Mouse (Mus musculus): ENCODE measurements around the gene Fam24b. TPM values are rescaled to one million over a fixed set of nuclear protein-coding genes. Genes with fewer than 3 reads are reported as not detected.
A peak's percentile ranks its signal among the peaks of the same experiment; 100 is the strongest.

The Fam24b gene
- not detected for polyA plus RNA-seq (2012; fragmentation: generic; extraction: Trizol)

DNA sequence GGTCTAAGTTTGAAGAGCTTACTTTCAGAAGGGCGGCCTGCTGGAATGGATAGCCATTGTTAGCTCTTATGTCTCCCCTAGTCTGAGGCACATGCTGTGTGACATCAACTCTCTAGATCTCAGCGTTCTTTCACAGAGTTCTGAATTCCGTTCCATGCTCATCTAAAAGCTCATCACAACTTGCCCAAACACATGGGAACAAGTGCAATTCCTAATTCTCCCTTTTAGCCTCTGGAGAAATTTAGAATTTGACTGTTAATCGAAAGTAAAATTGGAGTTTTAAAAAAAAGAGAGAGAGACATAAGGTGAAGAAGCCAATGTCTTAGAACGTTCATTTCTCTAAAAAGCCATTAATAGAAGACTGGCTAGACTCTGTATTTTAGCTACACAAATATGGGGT is at the start of gene Fam24b:
Gene Fam24b, minus strand, starts transcription at position 101 of the 400 bp plus-strand sequence.
- no peak for TF ChIP-seq POLR2A (IDR thresholded peaks at IDR 0.05; ENCODE audit: insufficient read length, low read depth)
- TF ChIP-seq POLR2AphosphoS2 (IDR thresholded peaks at IDR 0.05; ENCODE audit: insufficient read length, low read depth) = no peak
- TF ChIP-seq MAX (IDR thresholded peaks at IDR 0.05; ENCODE audit: low read depth) = no peak
- no peak for TF ChIP-seq MYOD1 (IDR thresholded peaks at IDR 0.05; ENCODE audit: control insufficient read depth in 1 of 3, insufficient read length in 2 of 3, low read depth in 2 of 3)
- no peaks in the 10 kb centered on the region for H3K36me3 ChIP-seq (ENCODE audit: control insufficient read depth, insufficient read depth)
- H3ac ChIP-seq (ENCODE audit: control insufficient read depth, insufficient read length) = no peak within 1 kb of the TSS
- no peak within 1 kb of the TSS for H3K4me2 ChIP-seq (ENCODE audit: low read depth)
- H3K27me3 ChIP-seq (ENCODE audit: control insufficient read depth, insufficient read depth, insufficient read length) = no peaks in the 10 kb centered on the region
- H3K79me2 ChIP-seq (ENCODE audit: control insufficient read depth, insufficient read depth) = no peaks in the 10 kb centered on the region
- no peak within 1 kb of the TSS for H3K4me3 ChIP-seq

- H3ac ChIP-seq (ENCODE audit: control insufficient read depth, insufficient read length) = peak overlapping the region; percentile 85
- H3K4me3 ChIP-seq = peak overlapping the region; percentile 37
- H3K27me3 ChIP-seq (ENCODE audit: control insufficient read depth, insufficient read depth, insufficient read length) = no peaks in the 10 kb centered on the region
- no peaks in the 10 kb centered on the region for H3K36me3 ChIP-seq (ENCODE audit: control insufficient read depth, insufficient read depth)
- no peak for TF ChIP-seq MAX (IDR thresholded peaks at IDR 0.05; ENCODE audit: low read depth)
- no peak for TF ChIP-seq MYOD1 (IDR thresholded peaks at IDR 0.05; ENCODE audit: control insufficient read depth in 1 of 3, insufficient read length in 2 of 3, low read depth in 2 of 3)
- TF ChIP-seq TCF3 (IDR thresholded peaks at IDR 0.05; ENCODE audit: insufficient read length, low read depth) = no peak
- TF ChIP-seq TCF12 (IDR thresholded peaks at IDR 0.05; ENCODE audit: insufficient read depth, poor library complexity, severe bottlenecking) = no peak
- no peak for TF ChIP-seq SRF (IDR thresholded peaks at IDR 0.05; ENCODE audit: control insufficient read depth, insufficient read length, low read depth)
- TF ChIP-seq E2F4 (IDR thresholded peaks at IDR 0.05; ENCODE audit: insufficient read depth) = no peak
- TF ChIP-seq CEBPB (IDR thresholded peaks at IDR 0.05; ENCODE audit: insufficient read depth, poor library complexity, severe bottlenecking) = no peak
- no peak for TF ChIP-seq POLR2AphosphoS2 (IDR thresholded peaks at IDR 0.05; ENCODE audit: insufficient read length, low read depth)
- no peak for TF ChIP-seq MYOG (IDR thresholded peaks at IDR 0.05; ENCODE audit: control insufficient read depth in 1 of 3, insufficient read depth in 1 of 3, insufficient read length in 2 of 3, low read depth in 2 of 3)
- TF ChIP-seq POLR2A (IDR thresholded peaks at IDR 0.05; ENCODE audit: insufficient read length, low read depth) = no peak
- no peak for TF ChIP-seq USF1 (IDR thresholded peaks at IDR 0.05; ENCODE audit: low read depth)
- no peak for TF ChIP-seq REST (IDR thresholded peaks at IDR 0.05; ENCODE audit: insufficient read depth, insufficient read length)
- H3K79me2 ChIP-seq (ENCODE audit: control insufficient read depth, insufficient read depth) = peaks cover 6% of the 10 kb centered on the region
- H3K4me2 ChIP-seq (ENCODE audit: low read depth) = peak overlapping the region; percentile 89
Measured at GRCm38 (mm10) chr7:131371880-131372651, 42.8 kb upstream of the Fam24b start.

GRCm38 (mm10) chr7:131371470-131371860 is 42.1 kb upstream of the Fam24b start:
- Histone ChIP-seq H3ac (ENCODE audit: control insufficient read depth, insufficient read length) (peak overlapping the region; percentile 85), H3K4me3 (peak overlapping the region; percentile 37)
- TF ChIP-seq CEBPB (IDR thresholded peaks at IDR 0.05; ENCODE audit: insufficient read depth, poor library complexity, severe bottlenecking) (no peak), MAX (IDR thresholded peaks at IDR 0.05; ENCODE audit: low read depth) (no peak), E2F4 (IDR thresholded peaks at IDR 0.05; ENCODE audit: insufficient read depth) (no peak), MYOG (IDR thresholded peaks at IDR 0.05; ENCODE audit: control insufficient read depth in 1 of 3, insufficient read depth in 1 of 3, insufficient read length in 2 of 3, low read depth in 2 of 3) (no peak), TCF3 (IDR thresholded peaks at IDR 0.05; ENCODE audit: insufficient read length, low read depth) (no peak), USF1 (IDR thresholded peaks at IDR 0.05; ENCODE audit: low read depth) (no peak), MYOD1 (IDR thresholded peaks at IDR 0.05; ENCODE audit: control insufficient read depth in 1 of 3, insufficient read length in 2 of 3, low read depth in 2 of 3) (no peak), POLR2AphosphoS2 (IDR thresholded peaks at IDR 0.05; ENCODE audit: insufficient read length, low read depth) (no peak), POLR2A (IDR thresholded peaks at IDR 0.05; ENCODE audit: insufficient read length, low read depth) (no peak), TCF12 (IDR thresholded peaks at IDR 0.05; ENCODE audit: insufficient read depth, poor library complexity, severe bottlenecking) (no peak), REST (IDR thresholded peaks at IDR 0.05; ENCODE audit: insufficient read depth, insufficient read length) (no peak)

DNA sequence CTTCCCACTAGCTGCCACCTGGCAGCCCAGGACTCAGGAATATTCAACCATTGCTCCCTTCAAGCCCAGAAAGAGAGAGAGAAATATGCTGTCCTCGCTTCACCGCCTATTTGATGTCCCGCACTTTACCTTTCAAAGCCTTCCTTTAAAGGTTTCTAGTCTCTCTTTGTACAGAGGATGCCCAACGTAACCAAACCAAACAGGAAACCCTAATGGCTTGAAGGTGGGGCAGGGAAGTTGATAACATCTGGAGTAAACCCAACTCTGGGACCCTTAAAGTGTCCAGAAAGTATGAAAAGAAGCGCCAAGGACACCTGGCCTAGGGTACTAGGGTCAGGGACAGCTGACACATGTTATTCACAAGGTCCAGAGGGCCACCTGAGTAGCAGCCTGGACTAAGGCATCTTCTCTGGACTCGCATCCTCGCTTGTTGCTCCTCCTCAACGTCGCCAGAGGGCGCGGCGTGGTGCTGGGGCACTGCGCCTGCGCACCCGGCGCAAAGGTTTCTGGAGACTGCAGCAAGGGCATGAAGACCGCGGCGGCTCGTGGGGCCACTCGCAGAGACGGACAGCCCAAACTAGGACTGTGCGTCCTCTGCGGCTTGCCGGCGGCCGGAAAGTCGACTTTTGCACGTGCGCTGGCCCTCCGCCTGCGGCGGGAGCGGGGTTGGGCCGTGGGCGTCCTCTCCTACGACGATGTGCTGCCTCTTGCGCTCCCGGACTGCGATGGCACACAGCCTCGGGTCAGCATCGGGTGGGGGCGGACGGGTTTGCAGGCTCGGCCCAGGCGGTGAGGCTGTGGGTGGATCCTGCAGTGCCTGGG is 41.5 kb upstream of the Fam24b start, which contains the start of gene Pstk:
Gene Pstk, plus strand, starts transcription at position 494 of the 822 bp plus-strand sequence.
- no peak for TF ChIP-seq REST (IDR thresholded peaks at IDR 0.05; ENCODE audit: insufficient read depth, insufficient read length)
- no peak for TF ChIP-seq SRF (IDR thresholded peaks at IDR 0.05; ENCODE audit: control insufficient read depth, insufficient read length, low read depth)
- no peak for TF ChIP-seq E2F4 (IDR thresholded peaks at IDR 0.05; ENCODE audit: insufficient read depth)
- peak; percentile 96 for TF ChIP-seq POLR2AphosphoS2 (IDR thresholded peaks at IDR 0.05; ENCODE audit: insufficient read length, low read depth)
- TF ChIP-seq MYOG (IDR thresholded peaks at IDR 0.05; ENCODE audit: control insufficient read depth in 1 of 3, insufficient read depth in 1 of 3, insufficient read length in 2 of 3, low read depth in 2 of 3) = peak in 2 of 3 experiments; percentile 18 to 41
- no peak for TF ChIP-seq MAX (IDR thresholded peaks at IDR 0.05; ENCODE audit: low read depth)
- no peak for TF ChIP-seq CEBPB (IDR thresholded peaks at IDR 0.05; ENCODE audit: insufficient read depth, poor library complexity, severe bottlenecking)
- no peak for TF ChIP-seq TCF3 (IDR thresholded peaks at IDR 0.05; ENCODE audit: insufficient read length, low read depth)
- TF ChIP-seq TCF12 (IDR thresholded peaks at IDR 0.05; ENCODE audit: insufficient read depth, poor library complexity, severe bottlenecking) = no peak
- peak in 2 of 3 experiments; percentile 1 to 19 for TF ChIP-seq MYOD1 (IDR thresholded peaks at IDR 0.05; ENCODE audit: control insufficient read depth in 1 of 3, insufficient read length in 2 of 3, low read depth in 2 of 3)
- TF ChIP-seq POLR2A (IDR thresholded peaks at IDR 0.05; ENCODE audit: insufficient read length, low read depth) = peak; percentile 99
- no peak for TF ChIP-seq USF1 (IDR thresholded peaks at IDR 0.05; ENCODE audit: low read depth)
- Histone ChIP-seq H3K4me2 (ENCODE audit: low read depth) (peak within 1 kb of the TSS; percentile 89), H3ac (ENCODE audit: control insufficient read depth, insufficient read length) (peak within 1 kb of the TSS; percentile 85), H3K4me3 (peak within 1 kb of the TSS; percentile 37), H3K79me2 (ENCODE audit: control insufficient read depth, insufficient read depth) (peaks cover 6% of the 10 kb centered on the region), H3K36me3 (ENCODE audit: control insufficient read depth, insufficient read depth) (no peaks in the 10 kb centered on the region), H3K27me3 (ENCODE audit: control insufficient read depth, insufficient read depth, insufficient read length) (no peaks in the 10 kb centered on the region)

More at GRCm38 (mm10) chr7:131371470-131371860, 42.1 kb upstream of the Fam24b start:
- H3K79me2 ChIP-seq (ENCODE audit: control insufficient read depth, insufficient read depth) = peaks cover 6% of the 10 kb centered on the region
- no peaks in the 10 kb centered on the region for H3K36me3 ChIP-seq (ENCODE audit: control insufficient read depth, insufficient read depth)
- H3K4me2 ChIP-seq (ENCODE audit: low read depth) = peak overlapping the region; percentile 89
- H3K27me3 ChIP-seq (ENCODE audit: control insufficient read depth, insufficient read depth, insufficient read length) = no peaks in the 10 kb centered on the region

Data from myocyte (in vitro differentiated cells).